ENCODE assay signal across 18 mouse cellular contexts in the genomic region with DNA sequence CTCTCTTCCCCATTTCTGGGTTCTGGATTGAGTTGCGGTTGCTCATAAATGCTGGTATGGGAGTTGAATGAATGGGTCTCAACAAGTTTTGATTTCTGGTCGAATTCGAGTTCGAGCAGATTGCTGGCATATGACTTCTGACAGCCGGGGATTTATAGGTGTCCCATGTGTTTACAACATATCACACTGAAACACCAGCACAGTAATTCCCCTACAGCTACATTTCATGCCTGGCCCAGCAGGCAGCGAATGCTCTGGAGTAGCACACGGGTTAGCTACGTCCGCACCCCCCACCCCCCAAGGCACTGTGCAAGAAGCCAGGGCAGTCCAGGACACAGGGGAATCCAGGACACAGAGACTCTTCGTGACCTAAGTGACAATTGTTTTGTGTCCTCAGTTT.
DNase-seq lines count a peak whose midpoint lies in the region; ATAC-seq lines count a peak whose summit lies in the region.
"Had no signal": no experiment of that assay in that cellular context is flagged by ENCODE, and none has a peak within 500 bp of the region (broad histone marks: within the 10 kb centered on the region; RNA-seq: fewer than 3 reads in every experiment).

No protein-coding gene starts in this region.

- 62% methylated on average over 10 of the region's 10 CpGs for WGBS in midbrain, embryonic 11.5 days

- H3K4me3 ChIP-seq in midbrain, embryonic 11.5 days (ENCODE audit: low read depth, low read length), result no peak overlapping the region

- DNase-seq in gastrocnemius, postnatal 25 days, result peak; percentile 19
- no peak for DNase-seq in gastrocnemius, postnatal 4 days (ENCODE audit: low spot score in 2 of 2)
- peak; percentile 10 for DNase-seq in embryo, embryonic 11 days
- DNase-seq in gonadal fat pad, adult 2 months (ENCODE audit: low read depth), result peak; percentile 41
- DNase-seq in mesoderm, embryonic 11.5 days (ENCODE audit: low read depth, low spot score), result peak; percentile 59
- DNase-seq in frontal cortex, postnatal 10 days (ENCODE audit: low spot score in 2 of 2), result no peak
- DNase-seq in midbrain, embryonic 11.5 days (ENCODE audit: low spot score, missing footprints), result no peak
- DNase-seq: forebrain, postnatal 0 days; heart, adult 11 months; liver, embryonic 13.5 days; lung, postnatal 36 days; right cerebral cortex, postnatal 25 days had no signal

- no peak overlapping the region for H3K9ac ChIP-seq in midbrain, embryonic 11.5 days (ENCODE audit: low read length)
- H3K9ac ChIP-seq: liver, embryonic 13.5 days; lung, embryonic 14.5 days had no signal

- H3K4me1 ChIP-seq in midbrain, embryonic 11.5 days (ENCODE audit: control insufficient read depth, insufficient read depth, low read length), result peaks cover 8% of the 10 kb centered on the region
- H3K4me1 ChIP-seq: liver, embryonic 13.5 days had no signal

- H3K27ac ChIP-seq in midbrain, embryonic 11.5 days (ENCODE audit: low read depth, low read length), result no peak overlapping the region
- H3K27ac ChIP-seq: forebrain, embryonic 10.5 days; heart, embryonic 13.5 days; hindbrain, embryonic 14.5 days; liver, embryonic 13.5 days; midbrain, embryonic 10.5 days; neural tube, embryonic 12.5 days had no signal

- H3K9me3 ChIP-seq in midbrain, embryonic 11.5 days (ENCODE audit: control insufficient read depth, low read length), result no peaks in the 10 kb centered on the region
- H3K9me3 ChIP-seq: forebrain, embryonic 10.5 days; heart, embryonic 13.5 days; liver, embryonic 13.5 days; midbrain, embryonic 10.5 days; neural tube, embryonic 12.5 days had no signal

- no peak overlapping the region for H3K4me2 ChIP-seq in midbrain, embryonic 11.5 days

- no peaks in the 10 kb centered on the region for H3K36me3 ChIP-seq in midbrain, embryonic 11.5 days (ENCODE audit: control insufficient read depth, insufficient read depth, low read length)
- H3K36me3 ChIP-seq: forebrain, embryonic 10.5 days; heart, embryonic 13.5 days; liver, embryonic 13.5 days; midbrain, embryonic 10.5 days; neural tube, embryonic 12.5 days had no signal

- H3K27me3 ChIP-seq in midbrain, embryonic 11.5 days (ENCODE audit: control insufficient read depth, insufficient read depth, low read length), result peaks cover 39% of the 10 kb centered on the region

- no peak for ATAC-seq in midbrain, embryonic 11.5 days (ENCODE audit: low FRiP score)

Comparison
In these comparisons a context has a peak if more than half of its experiments do, and no peak if none do; other contexts are left out.
1. DNase-seq: peak in gastrocnemius, postnatal 25 days (single experiment), embryo, embryonic 11 days (single experiment), gonadal fat pad, adult 2 months (single experiment) and mesoderm, embryonic 11.5 days (single experiment); none in gastrocnemius, postnatal 4 days (0 of 2), frontal cortex, postnatal 10 days (0 of 2) and midbrain, embryonic 11.5 days (single experiment).